Mouse (Mus musculus) heart, adult 18-20 months (tissue): ENCODE measurements around the gene B4galt7. TPM values are rescaled to one million over a fixed set of nuclear protein-coding genes. Genes with fewer than 3 reads are reported as not detected.
"Not testable (repeated sequence)": the region's sequence is repeated elsewhere in the genome, so short reads cannot be mapped to it uniquely, and the experiment has no call there.

ENCODE experiments used
- DNase-seq, 2 experiments: peaks; one replicate each; pipeline ENCODE4 v3.0.0; 2021 to 2022; ENCODE audit warnings: mixed read lengths in 1 of 2
- long read RNA-seq, 2 experiments: library from polyadenylated mRNA; stranded (forward); transcript quantifications; one replicate each; pipeline ENCODE4 v2.0.0; 2021
- total RNA-seq, 2 experiments: library from RNA; stranded (reverse); gene quantifications; 2 replicates each; pipeline ENCODE4 v1.2.3; 2021

Gene B4galt7
- 1 to 10 TPM; 8.3 to 9.4 TPM for total RNA-seq
- long read RNA-seq, experiment 1, transcript B4galt7-201 (6 exons, 2,130 nt), result major isoform, 14 of 17 reads
- long read RNA-seq, experiment 1, partial matches to known transcripts, result 0 of 17 reads
- long read RNA-seq, experiment 1, other reads (novel, unspliced or antisense), result 3 of 17 reads
- long read RNA-seq, experiment 2, transcript B4galt7-201 (6 exons, 2,130 nt), result major isoform, 5 of 6 reads
- long read RNA-seq, experiment 2, partial matches to known transcripts, result 0 of 6 reads
- long read RNA-seq, experiment 2, other reads (novel, unspliced or antisense), result 1 of 6 reads

DNA sequence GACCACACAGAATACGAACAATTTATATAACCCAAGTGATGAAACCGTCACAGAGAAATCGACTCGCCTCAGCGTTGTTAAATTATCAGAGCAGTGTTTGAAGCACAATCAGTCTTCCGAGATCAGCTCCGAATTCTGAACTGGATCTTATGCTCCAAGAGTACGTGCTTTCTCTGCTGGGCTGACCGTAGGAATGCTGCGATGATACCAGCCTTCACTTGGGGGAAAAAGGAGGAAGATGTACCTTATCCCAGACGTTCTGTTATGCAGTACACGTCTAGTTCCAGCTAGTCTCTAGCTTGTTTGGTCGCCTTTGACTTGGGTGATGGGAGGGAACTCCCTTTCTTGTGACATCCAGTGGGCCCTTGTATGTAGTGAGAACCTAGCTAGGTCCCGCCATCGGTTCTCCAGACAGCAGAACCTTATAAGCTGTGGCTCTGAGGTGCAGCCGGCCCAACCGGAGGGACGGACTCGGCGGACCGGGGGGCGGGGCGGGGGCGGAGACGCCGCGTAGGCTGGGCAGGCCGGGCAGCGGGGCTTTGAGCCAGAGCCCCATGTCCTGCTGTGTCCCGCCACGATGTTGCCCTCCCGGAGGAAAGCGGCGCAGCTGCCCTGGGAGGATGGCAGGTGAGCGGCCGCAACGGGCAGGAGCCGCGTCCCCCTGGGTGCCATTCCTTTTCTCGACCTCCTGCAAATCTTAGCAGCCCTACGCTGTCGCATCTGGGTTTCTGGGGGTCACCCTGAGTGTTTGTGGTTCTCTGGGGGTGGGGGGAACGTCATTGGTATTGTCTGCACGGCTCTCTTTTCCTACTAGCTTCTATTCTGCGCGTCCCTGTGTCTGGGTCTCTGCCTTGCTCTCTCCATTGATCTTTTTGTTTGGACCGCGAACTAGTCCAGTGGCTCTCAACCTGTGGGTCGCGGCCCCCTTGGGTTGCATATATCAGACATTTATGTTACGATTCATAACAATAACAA lies at the start of gene B4galt7:
Gene B4galt7, plus strand, starts transcription at position 331 of the 975 bp plus-strand sequence.
- peak; percentile 89 to 93 for DNase-seq

DNA sequence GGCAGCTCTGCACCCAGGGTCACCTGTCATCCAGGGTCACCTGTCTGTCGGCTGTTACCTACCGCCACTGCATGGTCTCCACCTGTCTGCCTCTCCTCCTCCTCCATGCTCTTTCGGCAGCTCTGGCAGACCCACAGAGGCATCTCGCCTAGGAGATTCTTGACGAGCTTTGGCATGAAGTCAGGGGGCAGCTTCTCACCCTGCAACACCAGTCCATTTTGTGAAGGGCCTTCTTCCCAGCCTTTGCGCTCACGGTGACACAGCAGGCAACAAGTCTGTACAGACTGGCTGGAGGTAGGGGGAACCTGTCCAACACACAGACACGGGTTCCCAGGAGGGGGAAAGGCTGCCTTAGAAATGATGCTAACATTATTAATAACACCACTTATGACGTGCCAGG lies 43.8 kb upstream of the B4galt7 start:
- no peak for DNase-seq

DNA sequence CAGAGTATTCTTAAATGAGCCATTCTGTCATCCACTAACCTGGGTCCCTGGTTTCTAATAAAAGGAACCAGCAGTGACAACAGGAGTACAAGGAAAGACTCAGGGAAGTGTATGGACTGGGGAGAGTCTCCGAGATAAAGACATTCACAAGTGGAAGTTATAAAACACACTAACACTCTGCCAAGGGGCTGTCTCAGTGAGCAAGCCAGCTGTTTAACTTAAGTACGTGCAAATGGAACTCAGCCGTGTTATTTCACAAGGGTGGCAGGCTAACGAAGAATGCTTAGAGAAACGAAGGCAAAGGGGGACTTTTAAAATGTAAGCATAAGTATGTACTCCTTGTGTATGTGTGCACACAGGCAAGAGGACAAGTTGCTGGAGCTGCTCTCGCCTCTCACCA lies 42.2 kb upstream of the B4galt7 start:
- DNase-seq, result no peak

DNA sequence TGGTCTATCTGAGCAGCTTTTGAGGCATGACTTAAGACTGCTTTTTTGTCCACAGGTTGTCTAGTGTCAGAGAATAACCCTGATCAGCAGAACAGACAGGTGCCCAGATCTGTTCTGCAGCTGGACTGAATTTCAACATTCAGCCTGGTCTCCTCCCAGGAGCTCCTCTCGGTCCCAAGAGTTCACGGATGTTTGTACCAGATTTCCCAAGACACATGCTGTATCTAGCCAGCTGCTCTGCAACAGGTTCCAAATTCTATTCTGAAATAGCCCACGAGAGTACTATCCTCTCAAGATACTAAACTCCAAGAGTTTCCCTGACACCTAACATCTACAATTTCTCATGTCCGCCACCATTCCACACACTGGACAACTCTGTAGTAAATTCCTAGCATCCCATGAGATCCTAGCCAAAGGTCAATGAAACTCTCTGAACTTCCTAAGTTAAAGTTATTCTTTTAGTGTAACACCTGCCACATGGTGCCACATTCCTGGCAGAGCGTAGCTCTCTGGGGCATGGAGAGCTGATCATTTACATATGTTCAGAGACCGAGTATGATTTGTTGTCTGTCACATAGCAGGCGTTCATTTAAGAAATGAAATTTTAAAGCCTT lies 36.3 kb upstream of the B4galt7 start:
- DNase-seq, result no peak

DNA sequence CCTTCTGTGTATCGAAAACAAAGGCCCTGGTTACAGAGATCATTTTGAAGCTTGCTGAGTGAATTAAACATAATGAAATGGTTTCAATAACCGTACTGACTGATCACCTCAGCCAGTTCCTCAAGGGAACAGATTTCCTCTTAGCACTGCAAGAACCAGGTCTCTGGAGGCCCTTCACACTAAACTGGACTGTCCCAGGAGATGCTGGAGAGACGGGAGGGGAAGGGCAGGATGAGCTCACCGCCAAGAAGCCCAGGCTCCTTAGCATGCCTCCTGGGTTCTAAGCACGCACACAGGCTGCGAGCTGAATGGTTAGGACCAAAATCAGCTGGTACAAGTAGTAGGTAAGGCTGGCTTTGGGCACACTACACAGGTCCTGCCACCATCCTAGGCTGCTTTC lies 32.7 kb upstream of the B4galt7 start:
- no peak for DNase-seq

DNA sequence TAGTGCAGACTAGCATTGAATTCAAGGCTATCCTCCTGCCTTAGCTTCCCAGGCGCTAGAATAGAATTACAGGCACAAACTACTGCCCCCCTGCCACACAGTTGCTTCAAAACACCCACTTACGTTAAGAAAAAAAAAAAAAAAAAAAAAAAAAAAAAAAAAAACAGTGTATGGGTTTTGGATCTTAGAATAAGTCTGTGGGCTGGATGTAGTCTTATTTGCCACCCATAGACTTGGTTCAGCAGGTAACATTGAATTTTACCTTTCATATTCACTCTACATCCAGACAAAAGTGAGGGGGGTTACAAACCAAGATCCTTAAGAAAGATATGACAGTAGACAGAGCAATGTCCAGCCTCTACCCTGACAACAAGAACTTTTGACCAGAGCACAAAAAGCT lies 31.7 kb upstream of the B4galt7 start:
- no peak for DNase-seq

DNA sequence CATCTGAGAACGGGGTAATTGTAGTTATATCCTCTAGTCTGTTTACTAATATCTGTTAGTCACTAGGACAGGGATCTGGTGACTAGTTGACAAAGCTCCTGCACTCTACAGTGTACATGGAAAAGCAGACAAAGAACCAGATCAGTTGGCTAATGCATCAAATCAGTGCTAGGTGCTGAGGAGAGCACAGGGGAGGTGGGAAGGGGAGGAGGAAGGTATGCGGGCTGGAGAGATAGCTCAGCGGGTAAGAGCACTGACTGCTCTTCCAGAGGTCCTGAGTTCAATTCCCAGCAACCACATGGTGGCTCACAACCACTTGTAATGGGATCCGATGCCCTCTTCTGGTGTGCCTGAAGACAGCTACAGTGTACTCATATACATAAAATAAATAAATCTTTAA lies 31.2 kb upstream of the B4galt7 start:
- not testable (repeated sequence) for DNase-seq

DNA sequence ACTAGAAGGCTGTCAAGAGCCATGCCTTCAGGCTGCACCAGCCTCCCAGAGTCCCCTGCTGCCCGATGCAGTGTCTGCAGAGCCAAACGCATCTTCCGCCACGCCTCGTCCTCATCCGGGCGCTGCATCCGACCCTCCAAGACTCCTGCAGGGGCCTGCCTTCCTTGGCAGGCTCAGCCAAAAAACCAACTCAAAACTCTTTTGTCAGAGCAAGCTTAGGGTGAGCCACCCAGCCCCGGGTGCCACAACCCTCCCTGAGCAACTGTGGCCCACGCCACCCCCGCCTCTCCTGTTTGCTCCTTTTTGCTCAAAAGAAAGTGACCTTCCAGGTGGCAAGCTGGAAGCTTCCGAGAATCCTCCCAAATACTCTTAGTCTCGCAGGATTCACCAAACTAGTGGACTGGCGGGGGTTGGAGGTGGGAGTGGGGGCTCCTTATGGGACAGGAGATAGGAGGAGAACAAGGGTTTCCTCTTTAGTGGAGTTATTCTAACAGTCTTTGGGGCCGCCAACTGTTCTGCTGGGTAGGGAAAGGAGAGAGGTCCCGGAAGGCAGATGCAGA lies 29.9 kb upstream of the B4galt7 start:
- DNase-seq, result peak; percentile 18 to 27

DNA sequence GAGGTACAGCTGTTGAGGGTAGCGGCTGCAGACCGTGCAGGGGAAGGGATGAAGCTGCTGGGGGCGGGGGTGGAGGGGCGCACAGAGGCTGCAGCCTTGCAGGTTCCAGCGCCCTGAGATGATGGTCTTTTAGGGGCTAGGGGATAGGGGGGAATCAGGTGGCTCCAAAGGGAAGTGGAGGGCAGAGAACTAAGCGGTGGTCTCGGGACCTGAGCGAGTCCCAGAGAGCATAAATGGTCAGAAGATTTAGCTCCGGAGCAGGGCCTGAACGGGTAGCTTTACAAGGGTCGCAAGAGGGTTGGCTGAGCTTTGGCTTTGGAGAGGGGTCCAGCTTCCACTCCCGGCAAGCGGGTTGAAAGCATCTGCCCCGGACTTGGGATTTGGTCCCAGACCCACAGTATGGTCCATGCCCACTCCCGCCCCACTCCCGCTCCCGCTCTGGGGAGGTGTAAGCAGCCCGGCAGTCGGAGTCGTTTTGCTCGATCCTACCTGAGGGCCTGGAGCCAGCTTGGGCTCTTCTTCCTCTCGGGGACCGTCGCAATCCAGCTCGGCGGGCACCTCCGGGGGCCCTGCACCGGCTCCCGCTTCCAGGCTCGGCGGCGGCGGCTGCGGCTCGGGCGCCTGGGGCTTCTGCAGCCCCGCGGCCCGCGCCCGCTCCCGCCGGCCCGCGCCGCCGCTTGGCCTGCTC lies 29.3 kb upstream of the B4galt7 start:
- DNase-seq, result peak; percentile 29 to 57

DNA sequence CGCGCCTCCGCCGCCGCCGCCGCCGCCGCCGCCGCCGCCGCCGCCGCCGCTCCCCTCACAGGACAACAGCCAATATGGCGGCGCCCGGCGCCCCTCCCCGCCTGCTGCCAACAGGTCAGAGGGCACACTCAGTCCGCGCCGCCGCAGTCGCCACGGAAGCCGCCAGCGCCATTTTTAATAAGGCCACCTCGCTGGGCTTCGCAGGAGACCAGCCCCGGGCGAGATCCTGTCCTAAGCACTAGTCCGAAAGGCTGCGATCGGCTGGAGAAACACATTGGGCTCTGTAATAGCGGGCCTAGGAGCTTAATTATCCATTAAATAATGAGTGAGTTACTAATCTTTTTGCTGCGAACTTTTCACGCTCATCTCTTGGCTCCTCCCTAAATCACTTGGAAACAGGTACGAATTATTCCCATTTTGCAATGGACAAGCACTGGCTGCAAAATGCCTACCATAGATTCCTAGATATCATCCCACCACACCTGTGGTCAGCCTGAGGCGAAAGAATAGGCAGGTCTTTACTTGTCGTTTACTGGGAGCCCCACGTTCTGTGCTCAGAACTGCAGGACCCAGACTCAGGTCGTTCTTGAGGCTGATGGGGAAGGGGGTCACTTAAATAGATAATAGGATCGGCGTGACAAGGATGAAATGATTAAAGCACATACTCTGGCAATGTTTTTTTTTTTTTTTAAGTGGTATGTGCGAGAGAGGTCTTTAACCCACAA lies 28.5 kb upstream of the B4galt7 start, which contains the start of gene Fam193b:
Gene Fam193b, minus strand, starts transcription at position 94 of the 725 bp plus-strand sequence.
- DNase-seq, result peak; percentile 95 to 99

DNA sequence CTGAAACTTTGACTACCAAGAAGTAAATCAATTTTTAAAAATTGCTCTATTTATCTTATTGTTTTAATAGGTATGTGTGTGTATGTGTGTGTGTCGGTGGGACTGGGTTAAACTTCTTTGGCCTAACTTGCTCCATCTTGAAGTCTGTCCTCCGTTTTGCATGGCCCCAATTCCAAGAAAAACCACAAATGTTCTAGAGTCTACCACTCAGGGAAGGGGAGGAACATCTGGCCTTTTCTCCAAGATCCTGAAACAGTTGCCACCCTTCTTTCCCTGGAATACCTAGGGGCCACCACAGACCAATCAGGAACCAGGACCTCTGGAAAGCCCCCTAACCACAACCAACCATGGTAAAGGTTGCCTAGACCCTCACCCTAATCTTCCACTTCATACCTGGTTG lies 27.7 kb upstream of the B4galt7 start:
- DNase-seq, result no peak

DNA sequence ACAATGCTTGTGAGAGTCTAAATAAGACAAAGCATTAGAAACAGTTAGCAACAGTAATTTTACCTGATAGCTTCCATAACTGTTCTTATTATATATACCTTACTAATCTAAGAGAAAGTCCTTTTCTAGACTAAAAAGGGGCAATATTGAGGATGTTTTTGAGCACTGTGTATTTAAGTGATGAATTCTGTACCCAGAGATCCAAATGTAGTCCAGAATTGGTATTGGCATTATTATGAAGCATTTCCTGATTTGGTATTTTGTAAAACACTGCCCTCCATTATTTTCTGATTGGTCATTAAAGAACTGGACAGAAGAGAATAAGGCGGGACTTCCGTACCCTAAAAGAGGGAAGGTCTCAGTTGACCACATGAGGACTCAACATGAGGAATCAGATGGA lies 26.3 kb upstream of the B4galt7 start, which contains the start of gene Tmed9:
Gene Tmed9, plus strand, starts transcription at position 301 of the 400 bp plus-strand sequence.
- DNase-seq, result no peak

DNA sequence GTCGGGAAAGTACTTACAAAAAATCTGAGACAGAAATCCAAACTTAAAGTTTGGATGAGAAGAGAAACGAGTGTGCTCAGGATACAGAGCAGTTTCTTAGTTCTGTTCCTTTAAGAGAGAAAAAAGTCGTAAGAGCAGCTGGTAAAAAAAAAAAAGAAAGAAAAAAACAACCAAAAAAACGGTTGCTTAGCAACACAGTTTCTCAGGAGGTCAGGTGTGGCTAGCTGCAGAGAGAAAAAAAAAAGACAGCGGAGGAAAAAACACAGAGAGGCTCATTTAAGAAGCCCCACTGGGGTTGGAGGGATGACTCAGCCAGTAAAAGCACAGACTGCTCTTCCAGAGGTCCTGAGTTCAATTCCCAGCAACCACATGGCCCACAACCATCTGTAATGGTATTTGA lies 25.4 kb upstream of the B4galt7 start:
- DNase-seq, result no peak

DNA sequence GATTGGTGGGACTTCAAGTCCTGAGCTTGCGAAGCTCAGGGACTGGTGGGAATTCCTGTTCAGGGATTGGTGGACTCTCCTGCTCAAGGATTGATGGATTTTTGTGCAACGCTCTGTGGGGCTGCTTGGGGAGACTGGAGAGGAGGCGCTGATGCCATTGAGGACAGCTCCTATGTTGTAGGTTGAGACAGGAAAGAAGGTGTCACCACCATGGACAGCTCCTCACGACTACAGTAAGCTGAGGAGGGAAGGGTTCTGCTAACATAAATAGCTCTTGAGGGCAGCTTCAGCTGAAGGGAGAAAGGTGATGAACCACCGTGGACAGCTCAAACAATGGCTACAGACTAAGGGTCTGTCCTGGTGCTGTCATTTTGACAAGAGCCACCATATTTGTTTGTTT lies 23.8 kb upstream of the B4galt7 start:
- no peak for DNase-seq

DNA sequence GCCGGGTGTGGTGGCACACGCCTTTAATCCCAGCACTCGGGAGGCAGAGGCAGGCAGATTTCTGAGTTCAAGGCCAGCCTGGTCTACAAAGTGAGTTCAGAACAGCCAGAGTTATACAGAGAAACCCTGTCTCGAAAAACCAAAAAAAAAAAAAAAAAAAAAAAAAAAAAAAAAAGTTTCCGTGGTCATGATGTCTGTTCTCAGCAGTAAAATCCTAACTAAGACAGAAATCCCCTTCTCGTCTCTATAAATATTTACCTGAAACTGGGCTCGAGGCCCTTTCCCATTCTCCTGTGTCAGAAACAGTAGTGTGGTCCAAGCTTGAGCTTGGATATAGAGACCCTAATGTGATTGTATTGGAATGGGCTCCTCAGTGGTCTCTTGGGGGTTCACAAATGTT lies 22.8 kb upstream of the B4galt7 start:
- DNase-seq, result not testable (repeated sequence)

DNA sequence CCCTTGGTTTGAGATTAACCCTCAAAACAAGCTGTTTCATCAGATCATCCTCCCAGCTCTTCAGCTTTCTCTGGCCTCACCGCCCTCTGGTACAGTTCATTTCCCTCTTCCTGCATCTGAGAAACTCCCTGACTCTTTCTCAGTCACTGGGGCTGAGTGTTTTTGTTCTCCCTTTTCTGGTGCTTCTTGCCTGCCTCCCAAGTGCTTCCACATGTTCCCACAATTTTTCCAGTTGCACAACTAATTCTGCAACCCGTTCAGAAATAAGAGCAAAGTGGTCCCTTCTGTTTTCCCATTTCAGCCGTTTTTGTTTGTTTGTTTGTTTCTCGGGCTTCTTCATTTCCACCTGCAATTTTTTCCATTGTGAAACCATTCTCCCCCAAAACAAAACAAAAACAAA lies 21.6 kb upstream of the B4galt7 start:
- DNase-seq, result no peak

DNA sequence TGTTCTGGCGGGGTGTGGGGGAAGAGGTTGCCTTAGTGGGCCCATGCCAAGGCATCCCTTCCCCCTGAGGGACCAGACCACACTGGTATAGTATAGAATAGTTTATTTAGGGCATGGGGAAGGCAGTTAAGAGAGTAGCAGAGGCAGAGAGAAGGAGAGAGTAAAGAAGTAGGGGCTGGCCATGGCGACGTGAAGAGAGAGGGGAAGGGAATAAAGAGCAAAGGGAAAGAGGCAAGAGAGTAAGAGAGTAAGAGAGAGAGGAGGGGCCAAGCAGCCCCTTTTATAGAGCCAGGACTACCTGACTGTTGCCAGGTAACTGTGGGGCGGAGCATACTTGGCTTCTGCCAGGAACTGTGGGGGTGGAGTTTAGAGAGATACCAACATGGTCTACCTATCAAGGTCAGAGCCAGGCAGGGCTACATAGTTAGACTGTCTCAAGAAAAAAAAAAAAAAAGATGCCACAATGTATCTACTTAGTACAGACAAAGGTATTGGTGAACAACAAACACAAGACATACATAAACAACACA lies 7.7 kb upstream of the B4galt7 start:
- DNase-seq, result no peak

DNA sequence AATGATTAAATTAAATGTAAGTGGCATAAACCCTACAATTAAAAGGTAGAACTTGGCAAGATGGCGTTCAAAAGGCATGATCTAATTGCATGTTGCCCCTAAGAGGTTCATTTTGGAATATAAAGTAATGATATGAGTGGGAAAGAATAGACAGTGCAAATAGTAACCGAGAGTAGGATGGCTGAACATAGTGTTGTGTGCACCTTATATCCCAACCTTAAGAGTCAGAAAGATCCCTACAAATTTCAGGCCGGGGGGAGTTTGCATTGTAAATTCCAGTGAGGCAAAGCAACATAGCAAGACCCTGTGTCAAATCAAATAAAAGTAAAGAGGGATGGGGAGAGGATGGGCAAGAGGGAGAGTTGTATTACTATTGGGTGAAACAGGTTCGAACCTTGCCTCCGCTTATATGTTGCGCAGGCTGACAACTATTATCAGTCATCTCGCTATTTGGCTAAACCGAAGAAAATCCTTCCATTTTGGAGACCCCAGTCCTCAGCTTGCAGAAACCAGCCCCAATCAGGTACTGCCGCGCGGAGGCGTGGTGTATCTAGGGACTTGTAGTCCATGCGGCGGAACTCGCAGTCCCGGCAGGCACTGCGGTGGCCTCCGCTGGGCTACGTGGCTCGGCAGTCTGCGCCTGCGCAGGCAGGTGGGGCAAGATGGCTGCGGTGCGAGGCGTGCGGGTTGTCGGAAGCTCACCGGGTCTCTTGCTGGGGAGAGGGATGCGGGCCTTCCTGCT lies 7.0 kb upstream of the B4galt7 start:
- DNase-seq, result peak; percentile 95 to 97

DNA sequence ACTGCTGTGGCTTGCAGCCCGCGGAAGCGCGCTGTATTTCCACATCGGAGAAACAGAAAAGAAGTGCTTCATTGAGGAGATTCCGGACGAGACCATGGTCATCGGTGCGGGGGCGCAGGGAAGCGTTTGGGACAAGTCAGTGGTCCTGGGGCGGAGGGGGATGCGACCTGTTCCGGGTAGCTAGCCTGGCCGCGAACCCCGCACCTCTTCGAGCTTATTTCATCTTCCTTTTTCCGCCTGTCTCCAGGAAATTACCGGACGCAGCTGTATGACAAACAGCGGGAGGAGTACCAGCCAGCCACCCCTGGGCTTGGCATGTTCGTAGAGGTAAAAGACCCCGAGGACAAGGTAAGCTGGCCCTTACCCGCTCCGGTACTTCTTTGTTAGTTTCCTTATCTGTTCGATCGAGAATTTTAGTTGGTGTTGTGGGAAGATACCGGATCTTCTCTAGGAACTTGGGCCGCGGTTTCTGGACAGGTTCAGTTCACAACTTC lies 6.4 kb upstream of the B4galt7 start:
- DNase-seq, result no peak

DNA sequence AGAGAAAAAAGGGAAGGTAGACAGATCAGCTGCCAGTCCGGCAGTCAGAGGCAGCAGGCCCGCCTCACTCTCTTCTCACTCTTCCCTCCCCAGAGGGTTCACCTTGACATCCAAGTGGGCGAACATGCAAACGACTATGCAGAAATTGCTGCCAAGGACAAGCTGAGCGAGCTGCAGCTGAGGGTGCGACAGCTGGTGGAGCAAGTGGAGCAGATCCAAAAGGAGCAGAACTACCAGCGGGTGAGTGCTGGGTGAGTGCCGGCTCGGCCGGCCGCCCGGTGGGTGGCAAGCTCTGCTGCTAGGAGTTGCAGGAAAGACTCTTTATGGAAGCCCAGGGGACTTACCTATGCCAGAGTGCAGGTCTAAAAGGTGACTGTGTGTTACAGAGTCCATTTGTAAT lies 4.3 kb upstream of the B4galt7 start:
- peak in 1 of 2 experiments; percentile 32 for DNase-seq
